Mouse (Mus musculus) limb, embryonic 15.5 days (tissue): ENCODE data around the gene Vps13d. TPM values are rescaled to one million over a fixed set of nuclear protein-coding genes. Genes with fewer than 3 reads are reported as not detected.
A peak's percentile ranks its signal among the peaks of the same experiment; 100 is the strongest.

ENCODE experiments used
- ATAC-seq: fragments of 200-750 bp; cut with Nextera tagmentation; 2 replicates; pipeline ENCODE4 v1.8.0; 2017; ENCODE audit warnings: low read depth, moderate TSS enrichment; ENCODE audit not compliant: insufficient number of reproducible peaks, low FRiP score, low TSS enrichment
- H3K27ac ChIP-seq: fragments of 300-500 bp; sonication (generic); 2 replicates; pipeline ENCODE4 v1.5.1; 2015; ENCODE audit warnings: moderate library complexity, mild to moderate bottlenecking, inconsistent platforms
- H3K27me3 ChIP-seq: fragments of 300-500 bp; sonication (generic); 2 replicates; pipeline ENCODE4 v1.6.1; 2015; ENCODE audit warnings: inconsistent platforms
- H3K36me3 ChIP-seq: fragments of 300-500 bp; sonication (generic); 2 replicates; pipeline ENCODE4 v1.6.1; 2015; ENCODE audit warnings: inconsistent platforms
- H3K4me1 ChIP-seq: fragments of 300-500 bp; sonication (generic); 2 replicates; pipeline ENCODE4 v1.6.1; 2015; ENCODE audit warnings: inconsistent platforms
- H3K4me2 ChIP-seq: fragments of 300-500 bp; sonication (generic); 2 replicates; pipeline ENCODE4 v1.6.1; 2015; ENCODE audit warnings: mild to moderate bottlenecking, inconsistent platforms
- H3K4me3 ChIP-seq: fragments of 300-500 bp; sonication (generic); 2 replicates; pipeline ENCODE4 v1.5.1; 2015; ENCODE audit warnings: mild to moderate bottlenecking, inconsistent platforms
- H3K9ac ChIP-seq: fragments of 300-500 bp; sonication (generic); 2 replicates; pipeline ENCODE4 v1.6.1; 2015; ENCODE audit warnings: inconsistent platforms
- H3K9me3 ChIP-seq: fragments of 300-500 bp; sonication (generic); 2 replicates; pipeline ENCODE4 v1.6.1; 2016; ENCODE audit warnings: inconsistent platforms
- WGBS: fragments of 180-500 bp; shearing (Covaris S2); methylation state at CpG from one replicate; pipeline ENCODE4 v1.1.7; 2015; 5-methylcytosine and 5-hydroxymethylcytosine counted together
- polyA plus RNA-seq: library from polyadenylated mRNA; unstranded; fragments of >200 nt; fragmentation: Nextera tagmentation; extraction: Ambion mirVana; gene quantifications from 2 replicates; pipeline ENCODE4 v1.2.1, GENCODE M21; 2015

Vps13d gene
- polyA plus RNA-seq, 1 experiment from 2014 or later, result 11.1 TPM

GRCm38 (mm10) chr4:145022815-145023214 is 172.0 kb downstream of the Vps13d start:
- no peak for ATAC-seq
- no peak overlapping the region for H3K4me3 ChIP-seq
- H3K36me3 ChIP-seq, result peaks cover 18% of the 10 kb centered on the region
- no peak overlapping the region for H3K9ac ChIP-seq
- no peak overlapping the region for H3K27ac ChIP-seq
- no peak overlapping the region for H3K4me2 ChIP-seq
- H3K27me3 ChIP-seq, result no peaks in the 10 kb centered on the region
- no peaks in the 10 kb centered on the region for H3K9me3 ChIP-seq
- H3K4me1 ChIP-seq, result peaks cover 30% of the 10 kb centered on the region
- WGBS, result 79% methylated on average over 5 of the region's 5 CpGs

- 97% methylated on average over 2 of the region's 2 CpGs for WGBS
Measured at GRCm38 (mm10) chr4:145022211-145022610, 172.6 kb downstream of the Vps13d start.

GRCm38 (mm10) chr4:145020383-145020782 is 174.4 kb downstream of the Vps13d start:
- no peak for ATAC-seq
- no peak overlapping the region for H3K4me3 ChIP-seq

More at GRCm38 (mm10) chr4:145022211-145022610, 172.6 kb downstream of the Vps13d start:
- no peak overlapping the region for H3K4me3 ChIP-seq
- H3K9me3 ChIP-seq, result no peaks in the 10 kb centered on the region
- no peak for ATAC-seq
- no peak overlapping the region for H3K27ac ChIP-seq
- no peak overlapping the region for H3K4me2 ChIP-seq
- peaks cover 22% of the 10 kb centered on the region for H3K36me3 ChIP-seq
- no peak overlapping the region for H3K9ac ChIP-seq
- no peaks in the 10 kb centered on the region for H3K27me3 ChIP-seq
- H3K4me1 ChIP-seq, result peaks cover 30% of the 10 kb centered on the region

GRCm38 (mm10) chr4:145019121-145019714 is 175.6 kb downstream of the Vps13d start:
- no peaks in the 10 kb centered on the region for H3K27me3 ChIP-seq
- 86% methylated on average over 3 of the region's 3 CpGs for WGBS
- H3K4me1 ChIP-seq, result peaks cover 10% of the 10 kb centered on the region; the same call in 1 of the 2 replicates
- no peaks in the 10 kb centered on the region for H3K9me3 ChIP-seq
- no peak overlapping the region for H3K4me3 ChIP-seq
- no peak overlapping the region for H3K9ac ChIP-seq
- H3K4me2 ChIP-seq, result no peak overlapping the region
- ATAC-seq, result no peak
- peaks cover 40% of the 10 kb centered on the region for H3K36me3 ChIP-seq
- H3K27ac ChIP-seq, result no peak overlapping the region

More at GRCm38 (mm10) chr4:145020383-145020782, 174.4 kb downstream of the Vps13d start:
- no peak overlapping the region for H3K27ac ChIP-seq
- no peaks in the 10 kb centered on the region for H3K9me3 ChIP-seq
- WGBS, result 88% methylated on average over 2 of the region's 2 CpGs
- no peak overlapping the region for H3K9ac ChIP-seq
- H3K27me3 ChIP-seq, result no peaks in the 10 kb centered on the region
- peaks cover 17% of the 10 kb centered on the region for H3K4me1 ChIP-seq
- H3K4me2 ChIP-seq, result no peak overlapping the region
- H3K36me3 ChIP-seq, result peaks cover 35% of the 10 kb centered on the region

- Histone ChIP-seq H3K27ac (no peak overlapping the region), H3K9me3 (no peaks in the 10 kb centered on the region), H3K4me3 (no peak overlapping the region), H3K9ac (no peak overlapping the region), H3K4me2 (no peak overlapping the region), H3K27me3 (no peaks in the 10 kb centered on the region), H3K4me1 (peaks cover 13% of the 10 kb centered on the region), H3K36me3 (peaks cover 40% of the 10 kb centered on the region)
- 65% methylated on average over 2 of the region's 2 CpGs for WGBS
- no peak for ATAC-seq
Measured at GRCm38 (mm10) chr4:145017745-145018144, 177.1 kb downstream of the Vps13d start.

- H3K27me3 ChIP-seq, result no peaks in the 10 kb centered on the region
- no peak overlapping the region for H3K27ac ChIP-seq
- peaks cover 17% of the 10 kb centered on the region for H3K4me1 ChIP-seq
- WGBS, result 90% methylated on average over 1 of the region's 1 CpGs
- H3K9ac ChIP-seq, result no peak overlapping the region
- no peaks in the 10 kb centered on the region for H3K9me3 ChIP-seq
- no peak overlapping the region for H3K4me3 ChIP-seq
- peaks cover 40% of the 10 kb centered on the region for H3K36me3 ChIP-seq
- no peak overlapping the region for H3K4me2 ChIP-seq
- no peak for ATAC-seq
Measured at GRCm38 (mm10) chr4:145016669-145017068, 178.1 kb downstream of the Vps13d start.

- Histone ChIP-seq H3K27me3 (no peaks in the 10 kb centered on the region), H3K9ac (no peak overlapping the region), H3K36me3 (peaks cover 34% of the 10 kb centered on the region), H3K9me3 (no peaks in the 10 kb centered on the region), H3K27ac (no peak overlapping the region), H3K4me3 (no peak overlapping the region), H3K4me2 (no peak overlapping the region), H3K4me1 (peaks cover 36% of the 10 kb centered on the region)
- no peak for ATAC-seq
- WGBS, result 82% methylated on average over 4 of the region's 4 CpGs
Measured at GRCm38 (mm10) chr4:145014632-145014960, 180.2 kb downstream of the Vps13d start.

GRCm38 (mm10) chr4:145013760-145014631 is 180.8 kb downstream of the Vps13d start:
- H3K4me1 ChIP-seq, result peaks cover 40% of the 10 kb centered on the region
- no peak overlapping the region for H3K9ac ChIP-seq
- peaks cover 29% of the 10 kb centered on the region for H3K36me3 ChIP-seq
- H3K4me2 ChIP-seq, result no peak overlapping the region
- H3K9me3 ChIP-seq, result no peaks in the 10 kb centered on the region
- ATAC-seq, result peak; percentile 40; the same call in 1 of the 2 replicates
- WGBS, result 73% methylated on average over 7 of the region's 7 CpGs
- H3K27ac ChIP-seq, result peak overlapping the region; percentile 77
- H3K27me3 ChIP-seq, result no peaks in the 10 kb centered on the region
- H3K4me3 ChIP-seq, result no peak overlapping the region

- WGBS, result 48% methylated on average over 4 of the region's 4 CpGs
- peak; percentile 36; the same call in 1 of the 2 replicates for ATAC-seq
- Histone ChIP-seq H3K4me1 (peaks cover 40% of the 10 kb centered on the region), H3K36me3 (peaks cover 24% of the 10 kb centered on the region), H3K4me3 (no peak overlapping the region), H3K9me3 (no peaks in the 10 kb centered on the region), H3K27ac (peak overlapping the region; percentile 77), H3K27me3 (no peaks in the 10 kb centered on the region), H3K9ac (no peak overlapping the region), H3K4me2 (no peak overlapping the region)
Measured at GRCm38 (mm10) chr4:145013187-145013586, 181.6 kb downstream of the Vps13d start.

- H3K4me1 ChIP-seq, result peaks cover 40% of the 10 kb centered on the region
- no peaks in the 10 kb centered on the region for H3K9me3 ChIP-seq
- WGBS, result 49% methylated on average over 3 of the region's 3 CpGs
Measured at GRCm38 (mm10) chr4:145011156-145011555, 183.6 kb downstream of the Vps13d start.

GRCm38 (mm10) chr4:145009934-145010333 is 184.9 kb downstream of the Vps13d start:
- Histone ChIP-seq H3K27ac (no peak overlapping the region), H3K4me1 (peaks cover 40% of the 10 kb centered on the region)

More at GRCm38 (mm10) chr4:145011156-145011555, 183.6 kb downstream of the Vps13d start:
- 0 out of 2 replicates have a peak overlapping the region, but pooled peaks have one; percentile 17 for H3K27ac ChIP-seq
- no peak overlapping the region for H3K9ac ChIP-seq
- H3K36me3 ChIP-seq, result peaks cover 11% of the 10 kb centered on the region
- no peak for ATAC-seq
- H3K4me2 ChIP-seq, result no peak overlapping the region
- no peaks in the 10 kb centered on the region for H3K27me3 ChIP-seq
- no peak overlapping the region for H3K4me3 ChIP-seq

GRCm38 (mm10) chr4:145009437-145009836 is 185.4 kb downstream of the Vps13d start:
- Histone ChIP-seq H3K36me3 (no peaks in the 10 kb centered on the region), H3K4me1 (peaks cover 39% of the 10 kb centered on the region), H3K27ac (no peak overlapping the region), H3K4me2 (no peak overlapping the region), H3K4me3 (no peak overlapping the region), H3K9ac (no peak overlapping the region), H3K9me3 (no peaks in the 10 kb centered on the region), H3K27me3 (no peaks in the 10 kb centered on the region)
- WGBS, result 12% methylated on average over 3 of the region's 3 CpGs
- no peak for ATAC-seq

More at GRCm38 (mm10) chr4:145009934-145010333, 184.9 kb downstream of the Vps13d start:
- WGBS, result 41% methylated on average over 7 of the region's 7 CpGs
- Histone ChIP-seq H3K27me3 (no peaks in the 10 kb centered on the region), H3K4me3 (no peak overlapping the region), H3K36me3 (peaks cover under 1% of the 10 kb centered on the region), H3K9me3 (no peaks in the 10 kb centered on the region), H3K9ac (no peak overlapping the region), H3K4me2 (no peak overlapping the region)
- ATAC-seq, result no peak
